In genomic region chr2:181465423-181465822, GRCm38 (mm10) we compare ENCODE assay signal across 23 mouse cellular contexts. TPM values are rescaled to one million over a fixed set of nuclear protein-coding genes. Genes with fewer than 3 reads are reported as not detected.
"Had no signal": no experiment of that assay in that cellular context is flagged by ENCODE, and none has a peak within 500 bp of the region (broad histone marks: within the 10 kb centered on the region; RNA-seq: fewer than 3 reads in every experiment).

No protein-coding gene starts in this region.

- H3K27ac ChIP-seq: midbrain, embryonic 10.5 days; midbrain, embryonic 12.5 days; neural tube, embryonic 13.5 days; neural tube, embryonic 15.5 days had no signal

- H3K4me3 ChIP-seq: midbrain, embryonic 10.5 days; midbrain, embryonic 12.5 days; myocyte; neural tube, embryonic 13.5 days; neural tube, embryonic 15.5 days had no signal

- DNase-seq: lung, adult 18-20 months; lung, embryonic 14.5 days; lung, postnatal 10 days; lung, postnatal 4 days; midbrain, embryonic 14.5 days; retina, postnatal 1 day; right cerebral cortex, adult 18-20 months; right cerebral cortex, postnatal 25 days; right cerebral cortex, postnatal 4 days; spleen, adult 18-20 months; thymus, adult 18-20 months; thymus, postnatal 14 days; thymus, postnatal 36 days had no signal

RNA-seq across cellular contexts. Expression of gene Abhd16b, which starts 27.6 kb away (rescaled TPM):
- total RNA-seq: megakaryocyte, adult 5-6 weeks; megakaryocyte-erythroid progenitor cell, adult 5-6 weeks had no signal
- polyA plus RNA-seq: midbrain, embryonic 10.5 days; midbrain, embryonic 12.5 days; midbrain, embryonic 16.5 days; neural tube, embryonic 11.5 days; small intestine, adult 2 months had no signal
